In genomic region chr11:118263146-118263545, GRCm38 (mm10) we compare ENCODE assay signal across 16 mouse cellular contexts. TPM values are rescaled to one million over a fixed set of nuclear protein-coding genes. Genes with fewer than 3 reads are reported as not detected.
DNase-seq lines count a peak whose midpoint lies in the region; ATAC-seq and TF ChIP-seq lines count a peak whose summit lies in the region.
"Had no signal": no experiment of that assay in that cellular context is flagged by ENCODE, and none has a peak within 500 bp of the region (broad histone marks: within the 10 kb centered on the region; RNA-seq: fewer than 3 reads in every experiment).

No protein-coding gene starts in this region.

- H3K27me3 ChIP-seq in neural tube, embryonic 11.5 days (ENCODE audit: control insufficient read depth, insufficient read depth, low read length) = no peaks in the 10 kb centered on the region
- no peaks in the 10 kb centered on the region for H3K27me3 ChIP-seq in neural tube, embryonic 15.5 days (replicated peaks)
- no peaks in the 10 kb centered on the region for H3K27me3 ChIP-seq in intestine, postnatal 0 days (replicated peaks; ENCODE audit: control insufficient read depth, insufficient read depth, low read length)
- H3K27me3 ChIP-seq: intestine, embryonic 15.5 days had no signal

- H3K27ac ChIP-seq in left cerebral cortex, adult 2 months = 0 out of 2 replicates have a peak overlapping the region, but pooled peaks have one; percentile 36
- no peak overlapping the region for H3K27ac ChIP-seq in neural tube, embryonic 11.5 days (ENCODE audit: low read depth, low read length)
- H3K27ac ChIP-seq in neural tube, embryonic 15.5 days (replicated peaks) = no peak overlapping the region
- H3K27ac ChIP-seq in olfactory bulb, adult 2 months (ENCODE audit: insufficient read depth, low read depth, low read length) = peak overlapping the region; percentile 51
- no peak overlapping the region for H3K27ac ChIP-seq in intestine, postnatal 0 days (ENCODE audit: low read depth, low read length)
- H3K27ac ChIP-seq: heart, adult 2 months; hindbrain, embryonic 14.5 days; intestine, embryonic 15.5 days had no signal

- no peak overlapping the region for H3K4me3 ChIP-seq in left cerebral cortex, adult 2 months
- no peak overlapping the region for H3K4me3 ChIP-seq in neural tube, embryonic 11.5 days (ENCODE audit: low read depth, low read length)
- H3K4me3 ChIP-seq in neural tube, embryonic 15.5 days (replicated peaks) = no peak overlapping the region
- no peak overlapping the region for H3K4me3 ChIP-seq in olfactory bulb, adult 2 months (ENCODE audit: insufficient read depth, low read depth, low read length)
- H3K4me3 ChIP-seq in intestine, postnatal 0 days (ENCODE audit: low read depth, low read length) = no peak overlapping the region
- H3K4me3 ChIP-seq: heart, adult 2 months; intestine, embryonic 15.5 days had no signal

- H3K9ac ChIP-seq in neural tube, embryonic 11.5 days (ENCODE audit: low read length) = no peak overlapping the region
- H3K9ac ChIP-seq in neural tube, embryonic 15.5 days (replicated peaks) = no peak overlapping the region
- no peak overlapping the region for H3K9ac ChIP-seq in intestine, postnatal 0 days (ENCODE audit: low read depth, low read length)
- H3K9ac ChIP-seq: hindbrain, embryonic 14.5 days; intestine, embryonic 15.5 days; liver, postnatal 0 days had no signal

- ATAC-seq in neural tube, embryonic 11.5 days (ENCODE audit: insufficient read depth, low FRiP score, low TSS enrichment) = no peak
- ATAC-seq in neural tube, embryonic 15.5 days (ENCODE audit: low FRiP score) = no peak
- ATAC-seq in intestine, postnatal 0 days = no peak
- ATAC-seq: intestine, embryonic 15.5 days; liver, postnatal 0 days had no signal

- H3K9me3 ChIP-seq in neural tube, embryonic 11.5 days (ENCODE audit: control insufficient read depth, low read length) = no peaks in the 10 kb centered on the region
- H3K9me3 ChIP-seq in neural tube, embryonic 15.5 days (replicated peaks) = no peaks in the 10 kb centered on the region
- H3K9me3 ChIP-seq in intestine, postnatal 0 days (ENCODE audit: control insufficient read depth) = no peaks in the 10 kb centered on the region
- H3K9me3 ChIP-seq: intestine, embryonic 15.5 days had no signal

- intact Hi-C loops in left cerebral cortex, adult 2 months (cut with DNase I) = no loop called here

- H3K4me1 ChIP-seq in neural tube, embryonic 11.5 days (ENCODE audit: control insufficient read depth, insufficient read depth, low read length) = no peaks in the 10 kb centered on the region
- no peaks in the 10 kb centered on the region for H3K4me1 ChIP-seq in neural tube, embryonic 15.5 days
- H3K4me1 ChIP-seq in olfactory bulb, adult 2 months (ENCODE audit: control insufficient read depth, insufficient read depth, low read length) = peaks cover 35% of the 10 kb centered on the region
- no peaks in the 10 kb centered on the region for H3K4me1 ChIP-seq in intestine, postnatal 0 days (replicated peaks; ENCODE audit: control insufficient read depth, insufficient read depth, low read length)
- H3K4me1 ChIP-seq: intestine, embryonic 15.5 days had no signal

- TF ChIP-seq CTCF in left cerebral cortex, adult 2 months (IDR thresholded peaks at IDR 0.05) = no peak
- no peak for TF ChIP-seq CTCF in olfactory bulb, adult 2 months (IDR thresholded peaks at IDR 0.05; ENCODE audit: insufficient read depth, low read depth, low read length)
- TF ChIP-seq CTCF in intestine, postnatal 0 days (IDR thresholded peaks at IDR 0.05; ENCODE audit: low read depth) = no peak

- H3K36me3 ChIP-seq in neural tube, embryonic 11.5 days (ENCODE audit: control insufficient read depth, insufficient read depth, low read length) = peaks cover 33% of the 10 kb centered on the region
- H3K36me3 ChIP-seq in neural tube, embryonic 15.5 days = peaks cover 98% of the 10 kb centered on the region
- peaks cover 80% of the 10 kb centered on the region for H3K36me3 ChIP-seq in intestine, postnatal 0 days (ENCODE audit: control insufficient read depth, insufficient read depth)

- DNase-seq in left cerebral cortex, adult 2 months (ENCODE audit: extremely low spot score in 1 of 2, low spot score in 2 of 2) = no peak
- no peak for DNase-seq in left cerebral cortex, adult 8-10 months (ENCODE audit: low spot score in 2 of 2)
- DNase-seq in neural tube, embryonic 11.5 days (ENCODE audit: low spot score) = peak; percentile 4
- DNase-seq in layer of hippocampus, adult 8-10 months (ENCODE audit: low spot score in 2 of 2) = peak; percentile 48 to 62
- DNase-seq: cerebellum, adult 8-10 months; gastrocnemius, postnatal 14 days; heart, adult 2 months; liver; liver, postnatal 0 days; lung, postnatal 36 days; thymus, postnatal 14 days had no signal

- no peak overlapping the region for H3K4me2 ChIP-seq in neural tube, embryonic 11.5 days (ENCODE audit: low read depth)
- H3K4me2 ChIP-seq in neural tube, embryonic 15.5 days = no peak overlapping the region
- no peak overlapping the region for H3K4me2 ChIP-seq in intestine, postnatal 0 days (replicated peaks; ENCODE audit: low read depth)
- H3K4me2 ChIP-seq: hindbrain, embryonic 14.5 days; intestine, embryonic 15.5 days had no signal

- 91% methylated on average over 5 of the region's 5 CpGs for WGBS in neural tube, embryonic 11.5 days
- 90% methylated on average over 5 of the region's 5 CpGs for WGBS in neural tube, embryonic 15.5 days
- WGBS in olfactory bulb, adult 2 months = 59% methylated on average over 5 of the region's 5 CpGs
- 92% methylated on average over 5 of the region's 5 CpGs for WGBS in intestine, postnatal 0 days

- no peak for TF ChIP-seq POLR2A in olfactory bulb, adult 2 months (IDR thresholded peaks at IDR 0.05; ENCODE audit: insufficient read depth, low read depth, low read length)

RNA-seq across cellular contexts. Expression of gene Cyth1, which starts 14.8 kb away (rescaled TPM):
- 10 to 100 TPM; 65.2 to 69.3 TPM for total RNA-seq in left cerebral cortex, adult 2 months (2021)
- 10 to 100 TPM; 62.7 to 77.3 (median 68.8) TPM for total RNA-seq in left cerebral cortex, adult 8-10 months (2022)
- polyA plus RNA-seq in neural tube, embryonic 11.5 days (2014; fragmentation: Nextera tagmentation; extraction: Ambion mirVana) = 15.6 and 15.8 TPM in 2 replicates
- 22.5 and 24.8 TPM in 2 replicates for polyA plus RNA-seq in neural tube, embryonic 15.5 days (2015; fragmentation: Nextera tagmentation; extraction: Ambion mirVana)
- 10 to 100 TPM; 84.7 to 96.8 (median 89.4) TPM for total RNA-seq in layer of hippocampus, adult 8-10 months (2022)
- not detected in 2 replicates for polyA plus RNA-seq in olfactory bulb, adult 2 months (2012; ENCODE audit: insufficient read depth, insufficient read length, low replicate concordance, missing spikeins)
- 9.5 and 10.9 TPM in 2 replicates for polyA plus RNA-seq in intestine, postnatal 0 days (2015; fragmentation: Nextera tagmentation; extraction: Ambion mirVana)

RNA-seq across cellular contexts. Expression of gene Usp36, which starts 26.9 kb away (rescaled TPM):
- 10 to 100 TPM; 32.1 to 33.1 TPM for total RNA-seq in left cerebral cortex, adult 2 months (2021)
- 10 to 100 TPM; 29.6 to 33.3 (median 30.1) TPM for total RNA-seq in left cerebral cortex, adult 8-10 months (2022)
- polyA plus RNA-seq in neural tube, embryonic 11.5 days (2014; fragmentation: Nextera tagmentation; extraction: Ambion mirVana) = 11.5 and 14.5 TPM in 2 replicates
- 17.5 and 19.5 TPM in 2 replicates for polyA plus RNA-seq in neural tube, embryonic 15.5 days (2015; fragmentation: Nextera tagmentation; extraction: Ambion mirVana)
- total RNA-seq in layer of hippocampus, adult 8-10 months (2022) = 10 to 100 TPM; 28.7 to 33.8 (median 30.8) TPM
- not detected in 2 replicates for polyA plus RNA-seq in olfactory bulb, adult 2 months (2012; ENCODE audit: insufficient read depth, insufficient read length, low replicate concordance, missing spikeins)
- 6.0 and 6.1 TPM in 2 replicates for polyA plus RNA-seq in intestine, postnatal 0 days (2015; fragmentation: Nextera tagmentation; extraction: Ambion mirVana)

Comparison
In these comparisons a context has a peak if more than half of its experiments do, and no peak if none do; other contexts are left out.
1. DNase-seq: peak in neural tube, embryonic 11.5 days (single experiment) and layer of hippocampus, adult 8-10 months (2 of 2); none in left cerebral cortex, adult 2 months (0 of 2) and left cerebral cortex, adult 8-10 months (0 of 2).
2. H3K27ac ChIP-seq: peak in left cerebral cortex, adult 2 months (single experiment) and olfactory bulb, adult 2 months (single experiment); none in neural tube, embryonic 11.5 days (single experiment), neural tube, embryonic 15.5 days (single experiment) and intestine, postnatal 0 days (single experiment).